Mouse (Mus musculus) hindbrain, embryonic 10.5 days (tissue): Measurements from ENCODE around the gene Dph6. TPM values are rescaled to one million over a fixed set of nuclear protein-coding genes. Genes with fewer than 3 reads are reported as not detected.

ENCODE experiments used
- DNase-seq: peaks from one replicate; pipeline ENCODE4 v3.0.0-alpha.2; 2017; ENCODE audit warnings: low spot score
- H3K27ac ChIP-seq: fragments of 300-500 bp; sonication (generic); 2 replicates; pipeline ENCODE4 v1.5.1; 2016; ENCODE audit warnings: mild to moderate bottlenecking, moderate library complexity
- H3K27me3 ChIP-seq: fragments of 300-500 bp; sonication (generic); 2 replicates; pipeline ENCODE4 v1.6.1; 2016; ENCODE audit warnings: mild to moderate bottlenecking; ENCODE audit not compliant: poor library complexity, insufficient read depth, severe bottlenecking
- H3K36me3 ChIP-seq: fragments of 300-500 bp; sonication (generic); 2 replicates; pipeline ENCODE4 v1.6.1; 2016; ENCODE audit warnings: mild to moderate bottlenecking, moderate library complexity
- H3K4me1 ChIP-seq: fragments of 300-500 bp; sonication (generic); replicated peaks from 2 replicates; pipeline ENCODE4 v1.6.1; 2016; ENCODE audit warnings: mild to moderate bottlenecking
- H3K4me3 ChIP-seq: fragments of 300-500 bp; sonication (generic); 2 replicates; pipeline ENCODE4 v1.5.1; 2016; ENCODE audit warnings: mild to moderate bottlenecking, moderate library complexity
- H3K9me3 ChIP-seq: fragments of 300-500 bp; sonication (generic); 2 replicates; pipeline ENCODE4 v1.6.1; 2016; ENCODE audit warnings: mild to moderate bottlenecking, moderate library complexity
- whole genome bisulfite sequencing: fragments of 180-500 bp; shearing (Covaris S2); methylation state at CpG from one replicate; pipeline ENCODE4 v1.1.7; 2016; 5-methylcytosine and 5-hydroxymethylcytosine counted together
- polyA plus RNA-seq: library from polyadenylated mRNA; unstranded; fragments of >200 nt; fragmentation: Nextera tagmentation; extraction: Ambion mirVana; gene quantifications from 2 replicates; pipeline ENCODE4 v1.2.1, GENCODE M21; 2016

Gene Dph6
- polyA plus RNA-seq, 1 experiment from 2014 or later = 17.7 TPM

GRCm38 (mm10) chr2:114520414-114520813 lies 134.3 kb downstream of the Dph6 start:
- no peak overlapping the region for H3K27ac ChIP-seq
- H3K9me3 ChIP-seq = no peaks in the 10 kb centered on the region
- H3K4me1 ChIP-seq = no peaks in the 10 kb centered on the region
- H3K4me3 ChIP-seq = no peak overlapping the region
- no peaks in the 10 kb centered on the region for H3K36me3 ChIP-seq
- H3K27me3 ChIP-seq = no peaks in the 10 kb centered on the region
- WGBS = 92% methylated on average over 5 of the region's 5 CpGs
- DNase-seq = no peak

- no peaks in the 10 kb centered on the region for H3K36me3 ChIP-seq
- H3K9me3 ChIP-seq = no peaks in the 10 kb centered on the region
- 87% methylated on average over 3 of the region's 3 CpGs for WGBS
- H3K27ac ChIP-seq = no peak overlapping the region
- no peaks in the 10 kb centered on the region for H3K4me1 ChIP-seq
- no peak for DNase-seq
- H3K4me3 ChIP-seq = no peak overlapping the region
- no peaks in the 10 kb centered on the region for H3K27me3 ChIP-seq
Observed at GRCm38 (mm10) chr2:114519907-114520306, 134.9 kb downstream of the Dph6 start.

GRCm38 (mm10) chr2:114492398-114492797 lies 162.4 kb downstream of the Dph6 start:
- DNase-seq = no peak
- 71% methylated on average over 3 of the region's 3 CpGs for WGBS
- Histone ChIP-seq H3K4me1 (no peaks in the 10 kb centered on the region), H3K4me3 (no peak overlapping the region), H3K27me3 (no peaks in the 10 kb centered on the region), H3K36me3 (no peaks in the 10 kb centered on the region), H3K27ac (no peak overlapping the region), H3K9me3 (no peaks in the 10 kb centered on the region)

GRCm38 (mm10) chr2:114491907-114492306 lies 162.9 kb downstream of the Dph6 start:
- 85% methylated on average over 3 of the region's 3 CpGs for WGBS
- Histone ChIP-seq H3K4me1 (no peaks in the 10 kb centered on the region), H3K27me3 (no peaks in the 10 kb centered on the region), H3K36me3 (no peaks in the 10 kb centered on the region), H3K27ac (no peak overlapping the region), H3K9me3 (no peaks in the 10 kb centered on the region), H3K4me3 (no peak overlapping the region)
- DNase-seq = no peak

GRCm38 (mm10) chr2:114486980-114487379 lies 167.8 kb downstream of the Dph6 start:
- no peaks in the 10 kb centered on the region for H3K9me3 ChIP-seq
- H3K4me1 ChIP-seq = no peaks in the 10 kb centered on the region
- no peaks in the 10 kb centered on the region for H3K27me3 ChIP-seq
- DNase-seq = no peak
- H3K36me3 ChIP-seq = no peaks in the 10 kb centered on the region
- no peak overlapping the region for H3K27ac ChIP-seq
- no peak overlapping the region for H3K4me3 ChIP-seq
